Mouse (Mus musculus) ovary, adult 10 weeks (tissue): ENCODE data around the gene Sectm1a. TPM values are rescaled to one million over a fixed set of nuclear protein-coding genes. Genes with fewer than 3 reads are reported as not detected.

Source experiments
- polyA plus RNA-seq: library from polyadenylated mRNA; stranded (reverse); fragments of 350-450 nt; fragmentation: Illumina TruSeq; extraction: RNeasy Lipid Tissue Mini Kit (QIAGEN cat#74804); gene quantifications from one replicate; pipeline ENCODE4 v1.2.3, GENCODE M21; 2014

The Sectm1a gene
- polyA plus RNA-seq, result 0.37 TPM

DNA sequence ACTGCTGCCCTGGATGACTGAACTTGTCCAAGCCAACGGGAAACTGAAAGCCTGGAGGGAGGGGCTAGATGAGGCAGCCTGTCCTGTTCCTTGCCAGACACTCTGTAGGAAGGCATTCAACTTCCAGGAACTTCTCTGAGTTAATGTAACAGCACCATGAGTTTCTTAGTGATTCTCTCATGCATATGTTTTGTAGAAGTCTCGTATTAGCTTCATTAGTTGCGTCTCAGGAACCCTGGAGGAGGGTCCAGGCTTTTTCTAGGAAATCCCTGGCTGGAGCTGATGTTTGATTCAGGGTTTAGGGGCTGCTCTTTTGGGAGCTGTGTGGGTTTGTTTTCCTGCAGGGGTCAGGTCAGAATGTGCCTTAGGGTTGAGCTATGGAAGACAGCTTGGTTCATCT, at the start of gene Sectm1a:
Gene Sectm1a (minus strand): TSS at position 101 of the 400 bp plus-strand sequence.

DNA sequence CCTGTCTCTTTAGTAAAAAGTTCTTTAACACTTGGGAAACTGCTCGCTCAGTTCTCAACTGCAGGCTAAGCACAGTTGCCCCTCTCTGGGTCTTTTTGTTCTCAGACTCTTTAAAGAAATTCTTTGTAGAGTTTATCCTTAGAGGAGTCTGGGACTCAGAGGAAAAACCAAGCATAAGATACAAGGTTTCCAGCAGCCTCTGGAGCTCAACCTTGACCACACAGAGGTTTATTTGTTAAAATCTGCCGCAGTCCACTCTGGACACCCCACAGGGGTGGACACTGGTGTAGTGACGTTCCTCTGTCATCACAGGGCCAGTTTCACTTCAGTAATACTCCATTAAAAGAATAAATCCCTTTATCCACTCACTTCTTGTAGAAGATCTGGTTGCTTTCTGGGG, 37.6 kb upstream of the Sectm1a start, which contains the start of gene Tex19.2:
Gene Tex19.2 (minus strand): TSS at position 101 of the 400 bp plus-strand sequence.

DNA sequence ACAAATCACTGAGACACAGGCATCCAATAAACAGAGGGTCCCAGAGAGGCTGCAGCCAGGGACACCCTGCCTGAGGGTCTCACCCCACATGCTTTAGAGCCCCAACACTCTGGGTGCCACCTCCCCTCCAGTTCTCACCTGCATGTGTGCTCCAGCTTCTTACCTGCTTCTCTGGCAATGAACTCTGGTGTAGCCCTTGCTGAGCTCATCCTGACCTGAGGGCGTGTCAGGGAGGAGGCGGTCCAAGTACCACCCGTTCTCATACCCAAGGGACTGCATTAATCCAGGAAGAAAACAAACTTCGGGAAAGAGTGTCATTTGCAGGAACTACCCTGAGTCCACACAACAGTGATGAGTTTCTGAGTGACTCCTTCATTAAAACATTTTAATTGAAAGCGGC, 17.6 kb downstream of the Sectm1a start, which contains the start of gene Sectm1b:
Gene Sectm1b (minus strand): TSS at position 191 of the 400 bp plus-strand sequence.

DNA sequence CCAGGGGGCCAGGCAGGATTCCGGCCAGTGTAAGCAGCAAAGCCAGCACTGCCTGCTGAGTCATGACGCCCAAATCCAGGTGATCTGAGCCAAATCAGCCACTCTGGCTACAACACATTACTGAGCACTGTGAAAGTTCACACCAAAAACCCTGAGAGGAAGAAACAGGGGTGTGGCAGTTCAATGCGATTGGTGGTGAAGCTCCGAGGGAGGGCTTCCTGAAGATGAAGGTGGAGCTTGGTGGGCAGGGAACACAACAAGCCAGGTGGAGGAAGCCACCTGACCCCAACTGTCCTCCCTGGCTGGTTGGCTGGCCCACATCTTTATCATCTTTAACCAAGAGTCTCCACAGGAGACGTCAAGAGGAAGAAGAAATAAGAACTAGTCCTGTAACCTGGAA, 41.7 kb downstream of the Sectm1a start, which contains the start of gene Cd7:
Gene Cd7 (minus strand): TSS at position 117 of the 400 bp plus-strand sequence.

Other genes with a start within 250 kb of the Sectm1a start
- 1.1 TPM for gene Ccdc57, start 148.3 kb downstream of the Sectm1a start, polyA plus RNA-seq
- 0.17 TPM for gene Slc16a3, start 132.7 kb downstream of the Sectm1a start, polyA plus RNA-seq
- 69.4 TPM for gene Csnk1d, start 89.9 kb downstream of the Sectm1a start, polyA plus RNA-seq
- gene Cd7, start 41.8 kb downstream of the Sectm1a start, polyA plus RNA-seq, result 1.00 TPM
- gene Sectm1b, start 17.7 kb downstream of the Sectm1a start, polyA plus RNA-seq, result 7.0 TPM
- not detected for gene Tex19.2, start 37.5 kb upstream of the Sectm1a start, polyA plus RNA-seq
- 0.68 TPM for gene Tex19.1, start 64.9 kb upstream of the Sectm1a start, polyA plus RNA-seq
- not detected for gene Uts2r, start 79.1 kb upstream of the Sectm1a start, polyA plus RNA-seq
- gene Hexdc, start 123.2 kb upstream of the Sectm1a start, polyA plus RNA-seq, result 16.2 TPM
- gene Ogfod3, start 123.5 kb upstream of the Sectm1a start, polyA plus RNA-seq, result 2.3 TPM
- 11.0 TPM for gene Cybc1, start 148.1 kb upstream of the Sectm1a start, polyA plus RNA-seq
- 12.8 TPM for gene Narf, start 156.0 kb upstream of the Sectm1a start, polyA plus RNA-seq
- gene Foxk2, start 178.8 kb upstream of the Sectm1a start, polyA plus RNA-seq, result 24.7 TPM